Mouse (Mus musculus): ENCODE results near the gene Klhdc10. TPM values are rescaled to one million over a fixed set of nuclear protein-coding genes. Genes with fewer than 3 reads are reported as not detected.

Klhdc10 gene
- polyA plus RNA-seq, 1 experiment from 2014 or later = 43.7 TPM

- H3K9ac ChIP-seq (ENCODE audit: low read depth, low read length) = no peak overlapping the region
- H3K27me3 ChIP-seq (replicated peaks; ENCODE audit: control insufficient read depth, insufficient read depth, low read length) = no peaks in the 10 kb centered on the region
- no peaks in the 10 kb centered on the region for H3K9me3 ChIP-seq (ENCODE audit: control insufficient read depth, low read length)
- H3K36me3 ChIP-seq (ENCODE audit: control insufficient read depth, insufficient read depth, low read length) = peaks cover 36% of the 10 kb centered on the region
- H3K27ac ChIP-seq (replicated peaks; ENCODE audit: low read depth, low read length) = no peak overlapping the region
- no peak overlapping the region for H3K4me2 ChIP-seq (ENCODE audit: low read depth, low read length)
- WGBS = 90% methylated on average over 7 of the region's 7 CpGs
- no peak for DNase-seq (ENCODE audit: low spot score)
- ATAC-seq (ENCODE audit: low read depth) = no peak
- H3K4me3 ChIP-seq (ENCODE audit: low read depth, low read length) = no peak overlapping the region
- peaks cover 24% of the 10 kb centered on the region for H3K4me1 ChIP-seq (ENCODE audit: control insufficient read depth, insufficient read depth, low read length)
Observed at GRCm38 (mm10) chr6:30456991-30457390, 55.3 kb downstream of the Klhdc10 start.

- ATAC-seq (ENCODE audit: low read depth) = no peak
- H3K27ac ChIP-seq (replicated peaks; ENCODE audit: low read depth, low read length) = no peak overlapping the region; the same call in 1 of the 2 replicates
- 83% methylated on average over 5 of the region's 5 CpGs for WGBS
Observed at GRCm38 (mm10) chr6:30458626-30459025, 57.0 kb downstream of the Klhdc10 start.

GRCm38 (mm10) chr6:30459056-30459747 lies 57.5 kb downstream of the Klhdc10 start:
- Histone ChIP-seq H3K4me1 (ENCODE audit: control insufficient read depth, insufficient read depth, low read length) (peaks cover 31% of the 10 kb centered on the region), H3K4me3 (ENCODE audit: low read depth, low read length) (peak overlapping the region; percentile 45), H3K9me3 (ENCODE audit: control insufficient read depth, low read length) (no peaks in the 10 kb centered on the region), H3K9ac (ENCODE audit: low read depth, low read length) (peak overlapping the region; percentile 73), H3K36me3 (ENCODE audit: control insufficient read depth, insufficient read depth, low read length) (peaks cover 16% of the 10 kb centered on the region), H3K4me2 (ENCODE audit: low read depth, low read length) (peak overlapping the region; percentile 72), H3K27ac (replicated peaks; ENCODE audit: low read depth, low read length) (peak overlapping the region; percentile 96), H3K27me3 (replicated peaks; ENCODE audit: control insufficient read depth, insufficient read depth, low read length) (no peaks in the 10 kb centered on the region)
- no peak for DNase-seq (ENCODE audit: low spot score)
- ATAC-seq (ENCODE audit: low read depth) = no peak
- 75% methylated on average over 16 of the region's 16 CpGs for WGBS

More at GRCm38 (mm10) chr6:30458626-30459025, 57.0 kb downstream of the Klhdc10 start:
- no peak overlapping the region for H3K4me3 ChIP-seq (ENCODE audit: low read depth, low read length)
- no peak overlapping the region for H3K4me2 ChIP-seq (ENCODE audit: low read depth, low read length)
- H3K4me1 ChIP-seq (ENCODE audit: control insufficient read depth, insufficient read depth, low read length) = peaks cover 31% of the 10 kb centered on the region
- no peaks in the 10 kb centered on the region for H3K27me3 ChIP-seq (replicated peaks; ENCODE audit: control insufficient read depth, insufficient read depth, low read length)
- H3K36me3 ChIP-seq (ENCODE audit: control insufficient read depth, insufficient read depth, low read length) = peaks cover 22% of the 10 kb centered on the region
- DNase-seq (ENCODE audit: low spot score) = no peak
- no peaks in the 10 kb centered on the region for H3K9me3 ChIP-seq (ENCODE audit: control insufficient read depth, low read length)
- H3K9ac ChIP-seq (ENCODE audit: low read depth, low read length) = no peak overlapping the region

- peak; percentile 84 for DNase-seq (ENCODE audit: low spot score)
- Histone ChIP-seq H3K9ac (ENCODE audit: low read depth, low read length) (peak overlapping the region; percentile 73), H3K4me2 (ENCODE audit: low read depth, low read length) (peak overlapping the region; percentile 72), H3K36me3 (ENCODE audit: control insufficient read depth, insufficient read depth, low read length) (peaks cover 8% of the 10 kb centered on the region), H3K9me3 (ENCODE audit: control insufficient read depth, low read length) (no peaks in the 10 kb centered on the region), H3K4me3 (ENCODE audit: low read depth, low read length) (peak overlapping the region; percentile 45), H3K27ac (replicated peaks; ENCODE audit: low read depth, low read length) (peak overlapping the region; percentile 96), H3K27me3 (replicated peaks; ENCODE audit: control insufficient read depth, insufficient read depth, low read length) (no peaks in the 10 kb centered on the region), H3K4me1 (ENCODE audit: control insufficient read depth, insufficient read depth, low read length) (peaks cover 31% of the 10 kb centered on the region)
- ATAC-seq (ENCODE audit: low read depth) = peak; percentile 20; the same call in 1 of the 2 replicates
- 7% methylated on average over 40 of the region's 40 CpGs for WGBS
Observed at GRCm38 (mm10) chr6:30459811-30460749, 58.4 kb downstream of the Klhdc10 start.

GRCm38 (mm10) chr6:30460750-30461446 lies 59.2 kb downstream of the Klhdc10 start:
- Histone ChIP-seq H3K27me3 (replicated peaks; ENCODE audit: control insufficient read depth, insufficient read depth, low read length) (no peaks in the 10 kb centered on the region), H3K27ac (replicated peaks; ENCODE audit: low read depth, low read length) (peak overlapping the region; percentile 96), H3K9me3 (ENCODE audit: control insufficient read depth, low read length) (no peaks in the 10 kb centered on the region), H3K4me2 (ENCODE audit: low read depth, low read length) (peak overlapping the region; percentile 72), H3K4me1 (ENCODE audit: control insufficient read depth, insufficient read depth, low read length) (peaks cover 31% of the 10 kb centered on the region), H3K4me3 (ENCODE audit: low read depth, low read length) (no peak overlapping the region), H3K9ac (ENCODE audit: low read depth, low read length) (peak overlapping the region; percentile 73), H3K36me3 (ENCODE audit: control insufficient read depth, insufficient read depth, low read length) (no peaks in the 10 kb centered on the region)
- peak; percentile 92 for ATAC-seq (ENCODE audit: low read depth)
- 17% methylated on average over 17 of the region's 19 CpGs for WGBS
- DNase-seq (ENCODE audit: low spot score) = peak; percentile 96

- Histone ChIP-seq H3K9ac (ENCODE audit: low read depth, low read length) (no peak overlapping the region), H3K4me1 (ENCODE audit: control insufficient read depth, insufficient read depth, low read length) (peaks cover 31% of the 10 kb centered on the region), H3K9me3 (ENCODE audit: control insufficient read depth, low read length) (no peaks in the 10 kb centered on the region), H3K36me3 (ENCODE audit: control insufficient read depth, insufficient read depth, low read length) (no peaks in the 10 kb centered on the region), H3K4me3 (ENCODE audit: low read depth, low read length) (no peak overlapping the region), H3K27me3 (replicated peaks; ENCODE audit: control insufficient read depth, insufficient read depth, low read length) (no peaks in the 10 kb centered on the region), H3K27ac (replicated peaks; ENCODE audit: low read depth, low read length) (no peak overlapping the region), H3K4me2 (ENCODE audit: low read depth, low read length) (no peak overlapping the region)
- 85% methylated on average over 12 of the region's 13 CpGs for WGBS
- ATAC-seq (ENCODE audit: low read depth) = no peak
- DNase-seq (ENCODE audit: low spot score) = no peak
Observed at GRCm38 (mm10) chr6:30461755-30462344, 60.2 kb downstream of the Klhdc10 start.

- H3K36me3 ChIP-seq (ENCODE audit: control insufficient read depth, insufficient read depth, low read length) = no peaks in the 10 kb centered on the region
- H3K9me3 ChIP-seq (ENCODE audit: control insufficient read depth, low read length) = no peaks in the 10 kb centered on the region
- ATAC-seq (ENCODE audit: low read depth) (no peak), DNase-seq (ENCODE audit: low spot score) (no peak)
- H3K4me3 ChIP-seq (ENCODE audit: low read depth, low read length) = no peak overlapping the region
- 24% methylated on average over 3 of the region's 7 CpGs for WGBS
- no peak overlapping the region for H3K4me2 ChIP-seq (ENCODE audit: low read depth, low read length)
- no peaks in the 10 kb centered on the region for H3K27me3 ChIP-seq (replicated peaks; ENCODE audit: control insufficient read depth, insufficient read depth, low read length)
- no peak overlapping the region for H3K27ac ChIP-seq (replicated peaks; ENCODE audit: low read depth, low read length)
- no peak overlapping the region for H3K9ac ChIP-seq (ENCODE audit: low read depth, low read length)
- peaks cover 31% of the 10 kb centered on the region for H3K4me1 ChIP-seq (ENCODE audit: control insufficient read depth, insufficient read depth, low read length)
Observed at GRCm38 (mm10) chr6:30462822-30463221, 61.2 kb downstream of the Klhdc10 start.

GRCm38 (mm10) chr6:30465586-30465985 lies 63.9 kb downstream of the Klhdc10 start:
- Histone ChIP-seq H3K36me3 (ENCODE audit: control insufficient read depth, insufficient read depth, low read length) (no peaks in the 10 kb centered on the region), H3K9ac (ENCODE audit: low read depth, low read length) (no peak overlapping the region), H3K27me3 (replicated peaks; ENCODE audit: control insufficient read depth, insufficient read depth, low read length) (no peaks in the 10 kb centered on the region), H3K4me1 (ENCODE audit: control insufficient read depth, insufficient read depth, low read length) (peaks cover 17% of the 10 kb centered on the region), H3K9me3 (ENCODE audit: control insufficient read depth, low read length) (0 out of 2 replicates have a peak, but pooled peaks cover 1% of the 10 kb centered on the region), H3K27ac (replicated peaks; ENCODE audit: low read depth, low read length) (no peak overlapping the region), H3K4me3 (ENCODE audit: low read depth, low read length) (no peak overlapping the region), H3K4me2 (ENCODE audit: low read depth, low read length) (no peak overlapping the region)
- ATAC-seq (ENCODE audit: low read depth) (no peak), DNase-seq (ENCODE audit: low spot score) (no peak)
- 82% methylated on average over 11 of the region's 11 CpGs for WGBS

Data from embryonic facial prominence, embryonic 14.5 days (tissue).